Mouse (Mus musculus) midbrain, embryonic 14.5 days (tissue): ENCODE measurements around the gene Snap25. TPM values are rescaled to one million over a fixed set of nuclear protein-coding genes. Genes with fewer than 3 reads are reported as not detected.
A peak's percentile ranks its signal among the peaks of the same experiment; 100 is the strongest.

Source experiments
- ATAC-seq: fragments of 200-750 bp; cut with Nextera tagmentation; 2 replicates; pipeline ENCODE4 v1.8.0; 2017; ENCODE audit warnings: moderate number of reproducible peaks, moderate library complexity; ENCODE audit not compliant: low FRiP score, low TSS enrichment
- DNase-seq: peaks from one replicate; pipeline ENCODE4 v3.0.0-alpha.2; 2015
- H3K27ac ChIP-seq: fragments of 300-500 bp; sonication (generic); replicated peaks from 2 replicates; pipeline ENCODE4 v1.5.1; 2014; ENCODE audit warnings: mild to moderate bottlenecking, low read depth, low read length, moderate library complexity
- H3K27me3 ChIP-seq: fragments of 300-500 bp; sonication (generic); 2 replicates; pipeline ENCODE4 v1.6.1; 2014; ENCODE audit warnings: low read length, control low read depth, mixed read lengths; ENCODE audit not compliant: control insufficient read depth, insufficient read depth
- H3K36me3 ChIP-seq: fragments of 300-500 bp; sonication (generic); 2 replicates; pipeline ENCODE4 v1.6.1; 2014; ENCODE audit warnings: low read length, control low read depth; ENCODE audit not compliant: control insufficient read depth, insufficient read depth
- H3K4me1 ChIP-seq: fragments of 300-500 bp; sonication (generic); 2 replicates; pipeline ENCODE4 v1.6.1; 2014; ENCODE audit warnings: mild to moderate bottlenecking, antibody characterized with exemption, low read length, control low read depth; ENCODE audit not compliant: control insufficient read depth, insufficient read depth
- H3K4me2 ChIP-seq: fragments of 300-500 bp; sonication (generic); 2 replicates; pipeline ENCODE4 v1.6.1; 2014; ENCODE audit warnings: mild to moderate bottlenecking, low read length, moderate library complexity
- H3K4me3 ChIP-seq: fragments of 300-500 bp; sonication (generic); replicated peaks from 2 replicates; pipeline ENCODE4 v1.5.1; 2014; ENCODE audit warnings: low read depth, low read length
- H3K9ac ChIP-seq: fragments of 300-500 bp; sonication (generic); replicated peaks from 2 replicates; pipeline ENCODE4 v1.6.1; 2014; ENCODE audit warnings: mild to moderate bottlenecking, low read length, moderate library complexity
- H3K9me3 ChIP-seq: fragments of 300-500 bp; sonication (generic); 2 replicates; pipeline ENCODE4 v1.6.1; 2016; ENCODE audit warnings: low read length, control low read depth, mixed read lengths; ENCODE audit not compliant: control insufficient read depth
- WGBS: fragments of 180-500 bp; shearing (Covaris S2); extraction: QIAGEN DNeasy Blood & Tissue Kit; methylation state at CpG from one replicate; pipeline ENCODE4 v1.1.7; 2014; 5-methylcytosine and 5-hydroxymethylcytosine counted together
- polyA plus RNA-seq: library from polyadenylated mRNA; unstranded; fragments of >200 nt; fragmentation: Nextera tagmentation; extraction: Ambion mirVana; gene quantifications from 2 replicates; pipeline ENCODE4 v1.2.1, GENCODE M21; 2014

Snap25 gene
- polyA plus RNA-seq, 1 experiment from 2014 or later: 125 TPM

- no peak for DNase-seq
- H3K36me3 ChIP-seq: no peaks in the 10 kb centered on the region
- 75% methylated on average over 2 of the region's 2 CpGs for WGBS
- H3K9ac ChIP-seq: no peak overlapping the region
- H3K4me1 ChIP-seq: no peaks in the 10 kb centered on the region
- no peak overlapping the region for H3K4me3 ChIP-seq
- no peaks in the 10 kb centered on the region; the same call in 1 of the 2 replicates for H3K9me3 ChIP-seq
- H3K27ac ChIP-seq: no peak overlapping the region
- H3K27me3 ChIP-seq: no peaks in the 10 kb centered on the region
- no peak overlapping the region for H3K4me2 ChIP-seq
- no peak for ATAC-seq
Observed at GRCm38 (mm10) chr2:136703376-136703775, 9.9 kb upstream of the Snap25 start.

- no peak for ATAC-seq
- H3K4me3 ChIP-seq: 0 out of 2 replicates have a peak overlapping the region, but pooled peaks have one; percentile 70
- H3K4me2 ChIP-seq: peak overlapping the region; percentile 69
- H3K27ac ChIP-seq: no peak overlapping the region
- H3K36me3 ChIP-seq: no peaks in the 10 kb centered on the region
- H3K9ac ChIP-seq: no peak overlapping the region
- H3K4me1 ChIP-seq: 0 out of 2 replicates have a peak, but pooled peaks cover 9% of the 10 kb centered on the region
- H3K27me3 ChIP-seq: no peaks in the 10 kb centered on the region
- no peak for DNase-seq
- no peaks in the 10 kb centered on the region for H3K9me3 ChIP-seq
- 32% methylated on average over 3 of the region's 3 CpGs for WGBS
Observed at GRCm38 (mm10) chr2:136711155-136711554, 2.1 kb upstream of the Snap25 start.

DNA sequence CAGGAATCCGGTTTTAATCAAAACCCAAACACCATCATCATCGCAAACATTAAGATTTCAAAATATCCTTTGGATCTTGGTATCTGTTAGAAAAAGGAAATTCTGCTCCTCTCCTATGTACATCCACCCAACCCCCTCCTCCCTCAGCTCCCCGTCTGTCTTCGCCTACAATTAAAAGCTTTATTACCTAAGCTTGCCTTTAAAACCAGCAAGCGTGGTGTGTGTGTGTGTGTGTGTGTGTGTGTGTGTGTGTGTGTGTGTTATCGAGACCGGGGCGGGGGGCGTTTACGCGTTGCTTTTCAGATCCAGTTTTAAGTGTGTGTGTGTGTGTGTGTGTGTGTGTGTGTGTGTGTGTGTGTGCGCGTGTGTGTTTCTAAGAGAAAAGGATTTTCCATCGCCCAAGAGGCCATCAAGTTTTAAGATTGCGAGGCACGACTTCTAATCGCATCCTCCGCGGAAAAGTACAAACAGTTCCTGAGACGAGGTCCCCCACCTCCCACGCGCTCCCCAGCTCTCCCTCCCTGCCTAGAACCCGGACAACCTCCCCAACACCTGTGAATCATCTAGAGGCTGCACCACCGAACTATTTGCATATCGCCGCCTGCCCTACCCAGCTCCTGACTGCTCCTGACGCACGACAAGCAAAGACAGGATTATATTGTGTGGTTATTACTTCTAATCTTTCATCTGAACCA lies 1.4 kb upstream of the Snap25 start:
- peak overlapping the region; percentile 69 for H3K4me2 ChIP-seq
- no peaks in the 10 kb centered on the region for H3K9me3 ChIP-seq
- H3K4me3 ChIP-seq: peak overlapping the region; percentile 70
- DNase-seq (peak; percentile 53), ATAC-seq (peak; percentile 44)
- H3K36me3 ChIP-seq: no peaks in the 10 kb centered on the region
- 0 out of 2 replicates have a peak, but pooled peaks cover 9% of the 10 kb centered on the region for H3K4me1 ChIP-seq
- 3% methylated on average over 28 of the region's 28 CpGs for WGBS
- no peaks in the 10 kb centered on the region for H3K27me3 ChIP-seq
- peak overlapping the region; percentile 83 for H3K27ac ChIP-seq
- peak overlapping the region; percentile 13; the same call in 1 of the 2 replicates for H3K9ac ChIP-seq

DNA sequence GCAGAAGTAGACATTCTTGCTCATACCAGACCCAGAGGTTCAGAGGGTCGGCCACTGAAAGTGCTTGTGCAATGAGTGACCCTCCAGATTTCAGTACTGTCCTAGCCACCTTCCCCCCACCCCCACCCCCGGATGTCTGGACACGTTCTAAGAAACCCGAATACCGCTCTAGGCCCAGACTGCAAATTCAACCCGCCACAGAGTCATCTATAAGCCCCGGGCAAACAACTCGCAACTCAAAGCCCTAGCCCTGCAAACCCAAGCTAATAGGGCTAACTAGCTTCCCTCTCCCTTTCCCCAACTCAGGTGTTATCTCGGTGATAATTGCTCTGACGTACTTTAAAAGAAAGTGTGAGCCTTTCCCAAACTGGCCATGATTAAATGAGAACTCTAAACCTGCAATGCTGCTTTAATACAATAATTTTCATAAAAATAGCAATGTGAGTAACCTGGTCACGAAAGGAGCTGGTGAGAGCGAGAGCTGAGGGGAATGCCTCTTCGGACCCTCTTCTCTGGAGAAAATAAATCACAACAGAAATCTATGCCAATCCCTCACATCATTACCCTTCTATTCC lies 725 bp upstream of the Snap25 start:
- Histone ChIP-seq H3K27me3 (no peaks in the 10 kb centered on the region), H3K27ac (peak overlapping the region; percentile 83), H3K4me2 (peak overlapping the region; percentile 69), H3K4me1 (0 out of 2 replicates have a peak, but pooled peaks cover 9% of the 10 kb centered on the region), H3K4me3 (peak overlapping the region; percentile 70), H3K9me3 (no peaks in the 10 kb centered on the region), H3K36me3 (no peaks in the 10 kb centered on the region), H3K9ac (peak overlapping the region; percentile 13; the same call in 1 of the 2 replicates)
- WGBS: 2% methylated on average over 13 of the region's 13 CpGs
- ATAC-seq (peak; percentile 28), DNase-seq (peak; percentile 64)

DNA sequence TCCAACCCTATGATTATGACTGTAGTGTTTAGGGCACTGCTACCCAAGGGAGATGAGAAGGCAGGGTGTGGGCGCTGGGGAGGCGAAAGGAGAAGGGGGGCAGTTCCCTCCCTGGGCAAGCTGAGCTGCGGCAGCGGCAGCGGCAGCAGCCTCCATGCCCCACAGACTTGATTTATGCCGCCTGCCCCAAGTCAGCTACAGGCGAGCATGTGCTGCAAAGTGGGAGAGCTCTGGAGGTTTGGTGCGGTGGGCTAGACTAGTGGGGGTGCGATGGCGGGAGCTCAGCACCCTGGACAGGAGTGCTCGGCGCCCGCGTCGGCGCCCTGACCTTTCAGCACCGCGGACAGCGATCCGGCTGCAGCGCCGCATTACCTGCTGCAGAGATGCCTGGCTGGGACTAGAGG lies 757 bp downstream of the Snap25 start:
- ATAC-seq: peak; percentile 65
- Histone ChIP-seq H3K4me2 (peak overlapping the region; percentile 69), H3K9ac (peak overlapping the region; percentile 84)

GRCm38 (mm10) chr2:136715531-136715930 lies 2.3 kb downstream of the Snap25 start:
- Histone ChIP-seq H3K36me3 (no peaks in the 10 kb centered on the region), H3K4me3 (peak overlapping the region; percentile 70), H3K4me2 (peak overlapping the region; percentile 69), H3K27me3 (no peaks in the 10 kb centered on the region), H3K9me3 (no peaks in the 10 kb centered on the region), H3K4me1 (0 out of 2 replicates have a peak, but pooled peaks cover 9% of the 10 kb centered on the region), H3K27ac (no peak overlapping the region), H3K9ac (no peak overlapping the region)
- WGBS: 58% methylated on average over 5 of the region's 5 CpGs
- DNase-seq (peak; percentile 13), ATAC-seq (no peak)

More for the DNA sequence above, 757 bp downstream of the Snap25 start:
- H3K27ac ChIP-seq: peak overlapping the region; percentile 83
- peak overlapping the region; percentile 70 for H3K4me3 ChIP-seq
- under 1% methylated on average over 22 of the region's 22 CpGs for WGBS
- no peaks in the 10 kb centered on the region for H3K9me3 ChIP-seq
- no peaks in the 10 kb centered on the region for H3K27me3 ChIP-seq
- DNase-seq: peak; percentile 82
- no peaks in the 10 kb centered on the region for H3K36me3 ChIP-seq
- H3K4me1 ChIP-seq: 0 out of 2 replicates have a peak, but pooled peaks cover 9% of the 10 kb centered on the region

GRCm38 (mm10) chr2:136716400-136716799 lies 3.1 kb downstream of the Snap25 start:
- H3K4me3 ChIP-seq: no peak overlapping the region
- 0 out of 2 replicates have a peak, but pooled peaks cover 4% of the 10 kb centered on the region for H3K4me1 ChIP-seq
- WGBS: 80% methylated on average over 1 of the region's 1 CpGs
- ATAC-seq: no peak
- no peak for DNase-seq
- H3K4me2 ChIP-seq: peak overlapping the region; percentile 69
- H3K36me3 ChIP-seq: no peaks in the 10 kb centered on the region
- H3K9ac ChIP-seq: no peak overlapping the region
- H3K27ac ChIP-seq: no peak overlapping the region
- H3K9me3 ChIP-seq: no peaks in the 10 kb centered on the region
- no peaks in the 10 kb centered on the region for H3K27me3 ChIP-seq

DNA sequence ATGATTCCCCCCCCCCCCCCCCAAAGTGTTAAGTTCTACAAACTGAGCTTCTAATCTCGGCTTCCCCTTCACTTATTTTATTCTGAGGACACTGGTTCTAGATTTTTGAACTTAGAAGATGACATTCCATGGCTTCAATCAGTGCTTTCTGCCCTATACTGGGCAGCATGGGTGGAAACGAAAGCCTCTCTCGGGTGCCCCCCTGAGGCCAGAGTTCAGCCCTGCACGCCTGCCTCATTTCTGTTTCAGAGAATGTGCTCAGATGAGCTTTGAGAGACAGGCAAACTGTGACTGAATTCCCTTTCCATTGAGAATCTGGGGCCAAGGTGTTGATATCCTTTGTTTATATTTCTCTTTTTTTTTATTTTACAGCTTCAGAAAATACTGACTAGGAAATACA lies 7.0 kb downstream of the Snap25 start:
- no peaks in the 10 kb centered on the region for H3K27me3 ChIP-seq
- no peaks in the 10 kb centered on the region for H3K9me3 ChIP-seq
- no peaks in the 10 kb centered on the region for H3K4me1 ChIP-seq
- peak; percentile 53 for DNase-seq
- H3K27ac ChIP-seq: no peak overlapping the region
- no peak overlapping the region for H3K9ac ChIP-seq
- H3K4me2 ChIP-seq: no peak overlapping the region
- WGBS: 34% methylated on average over 4 of the region's 4 CpGs
- H3K4me3 ChIP-seq: no peak overlapping the region
- no peaks in the 10 kb centered on the region for H3K36me3 ChIP-seq
- ATAC-seq: no peak
